Mouse (Mus musculus) mouse embryonic stem cell (cell line): ENCODE data around the gene Mkln1.

Experiments
- in situ Hi-C, 2 experiments: fragments of 300-500 bp; cut with MboI; formaldehyde crosslinking; loops; 1 replicate in 1 of 2; 3 replicates in 1 of 2; pipeline ENCODE4 v1.14.3; 2019 to 2020; ENCODE audit warnings: low sequenced_read_pairs in 2 of 2, low pct_unique_long_range_greater_than_20kb in 1 of 2, mixed read lengths in 1 of 2; ENCODE audit not compliant: unreplicated experiment in 1 of 2

Mkln1 gene

DNA sequence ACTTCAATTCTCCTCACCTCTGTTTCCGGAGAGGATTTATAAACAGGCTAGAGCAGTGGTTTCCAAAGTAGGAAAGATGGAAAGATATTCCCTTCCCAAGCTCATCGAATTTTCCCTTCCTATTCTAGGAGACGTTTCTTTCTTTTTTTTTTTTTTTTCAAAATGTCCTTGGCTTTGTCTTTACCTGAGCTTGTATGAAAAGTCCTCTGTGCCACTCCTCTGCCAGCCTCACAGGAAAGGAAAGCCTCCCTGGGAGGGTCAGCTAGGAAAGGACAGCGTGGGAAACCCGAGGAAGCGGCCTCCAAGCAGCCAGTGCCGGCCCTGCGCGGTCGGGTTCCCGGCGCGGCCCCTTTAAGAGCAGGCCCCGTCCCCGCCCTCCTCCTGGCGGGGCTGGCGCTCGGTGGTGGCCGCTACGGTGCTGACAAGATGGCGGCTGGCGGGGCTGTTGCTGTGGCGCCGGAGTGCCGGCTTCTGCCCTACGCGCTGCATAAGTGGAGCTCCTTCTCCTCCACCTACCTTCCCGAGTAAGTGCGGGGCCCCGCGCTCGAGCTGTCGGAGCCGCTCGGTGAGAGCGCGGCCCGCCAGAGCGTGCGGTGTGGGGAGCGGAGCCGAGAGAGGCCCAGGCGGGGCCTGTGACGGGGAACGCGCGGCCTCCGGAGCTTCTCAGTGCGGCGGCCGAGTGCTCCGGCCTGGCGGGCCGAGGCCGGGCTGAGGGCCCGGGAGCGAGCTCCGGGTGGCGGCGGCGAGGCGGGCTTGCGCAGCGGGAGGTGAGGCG lies at the start of gene Mkln1:
Mkln1 (plus strand) TSS at position 305 of the 775 bp plus-strand sequence.
- in situ Hi-C loops = no loop called here

DNA sequence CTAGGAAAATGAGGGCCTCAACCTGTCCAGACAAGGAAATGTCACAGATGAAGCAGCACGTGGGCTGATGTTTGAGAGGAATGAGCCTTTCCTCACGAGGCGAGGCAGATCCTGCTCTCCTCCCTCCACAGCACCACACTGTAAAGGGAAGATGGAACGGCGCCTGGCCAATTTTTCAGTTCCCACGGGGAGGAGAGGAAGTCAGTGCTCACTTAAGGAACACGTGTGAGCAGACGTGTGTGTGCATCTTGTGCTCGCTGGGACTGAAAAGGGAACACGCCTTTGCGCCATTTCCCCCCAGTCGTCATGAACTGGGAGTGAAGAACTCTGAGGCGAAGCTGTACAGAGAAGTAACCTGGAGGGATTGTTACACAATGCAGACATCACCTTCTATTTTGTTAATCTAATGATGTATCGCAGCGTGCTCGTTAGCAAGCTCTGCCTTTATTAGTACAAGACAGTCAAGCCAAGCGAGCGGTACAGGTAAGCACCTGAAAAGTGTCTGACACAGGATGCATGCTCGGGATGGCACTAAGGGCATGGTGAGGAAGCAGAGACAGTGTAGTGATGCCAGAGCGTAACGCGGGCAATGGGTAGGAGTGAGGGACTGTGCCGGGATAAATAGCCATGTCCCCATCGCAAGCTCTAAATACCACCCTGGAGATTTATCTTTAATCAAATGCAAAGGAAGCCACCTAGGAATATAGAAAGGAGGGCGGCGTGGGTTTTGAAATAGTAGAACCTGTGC lies 41.9 kb upstream of the Mkln1 start:
- in situ Hi-C loops = no loop called here

- in situ Hi-C loops = no loop called here
Measured at GRCm38 (mm10) chr6:31357286-31357685, 41.2 kb upstream of the Mkln1 start.

DNA sequence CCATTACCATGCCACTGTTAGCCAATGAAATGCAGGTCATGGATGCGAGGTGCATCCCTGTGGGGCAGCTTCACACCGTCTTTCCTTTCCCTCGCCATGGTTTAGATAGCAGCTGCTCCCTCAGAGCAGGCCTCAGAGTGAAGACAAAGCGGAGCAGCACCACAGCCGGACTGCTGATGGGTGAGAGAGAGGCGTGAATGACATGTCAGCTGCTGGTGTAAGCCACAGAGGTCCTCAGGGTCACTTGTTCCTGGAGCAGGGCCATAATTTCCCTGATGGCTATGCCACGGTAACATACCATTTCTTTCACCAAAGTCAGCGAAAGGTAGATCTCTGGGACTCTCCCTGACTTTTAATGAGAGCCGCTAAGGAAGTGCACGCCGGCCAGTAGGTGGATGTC lies 35.9 kb upstream of the Mkln1 start:
- in situ Hi-C loops = no loop called here

GRCm38 (mm10) chr6:31364399-31364798 lies 34.1 kb upstream of the Mkln1 start:
- in situ Hi-C loops = no loop called here

DNA sequence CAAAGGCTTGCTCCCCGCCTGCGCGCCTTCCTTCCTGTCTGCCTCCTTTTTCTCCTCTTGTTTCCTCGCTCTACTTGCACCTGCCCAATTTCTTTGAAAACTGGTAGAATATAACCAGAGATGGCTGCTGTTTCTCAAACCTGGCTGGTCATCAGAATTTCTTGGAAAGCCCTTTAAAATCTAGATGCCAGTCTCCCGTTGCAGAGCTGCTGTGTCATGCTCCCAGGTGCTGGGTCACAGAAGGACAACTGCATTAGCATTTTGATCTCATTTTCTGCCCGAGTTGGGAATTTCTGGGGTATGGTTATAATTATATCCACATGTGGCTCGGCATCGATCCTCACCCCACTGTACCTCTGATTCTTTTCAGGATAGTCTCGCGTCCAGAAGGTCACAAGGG lies 30.6 kb upstream of the Mkln1 start:
- in situ Hi-C loops = no loop called here

DNA sequence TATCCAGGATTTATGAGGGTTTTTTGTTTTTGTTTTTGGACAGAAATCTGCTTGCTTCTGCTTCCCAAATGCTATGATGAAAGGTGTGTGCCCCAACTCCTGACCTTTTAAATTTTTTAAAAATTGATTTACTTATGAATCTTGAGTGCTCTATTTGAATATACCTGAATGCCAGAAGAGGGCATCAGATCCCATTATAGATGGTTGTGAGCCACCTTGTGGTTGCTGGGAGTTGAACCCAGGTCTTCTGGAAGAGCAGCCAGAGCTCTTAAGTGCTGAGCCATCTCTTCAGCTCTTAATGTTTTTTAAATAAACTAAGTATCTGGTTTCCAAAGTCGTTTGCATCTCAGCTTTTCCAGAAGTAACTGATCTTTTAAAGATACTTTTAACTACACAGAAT lies 30.0 kb upstream of the Mkln1 start:
- in situ Hi-C loops = no loop called here

- in situ Hi-C loops = no loop called here
Measured at GRCm38 (mm10) chr6:31369875-31370274, 28.7 kb upstream of the Mkln1 start.

- in situ Hi-C loops = no loop called here
Measured at GRCm38 (mm10) chr6:31370550-31371061, 27.9 kb upstream of the Mkln1 start.

GRCm38 (mm10) chr6:31371140-31371539 lies 27.4 kb upstream of the Mkln1 start:
- in situ Hi-C loops = no loop called here

DNA sequence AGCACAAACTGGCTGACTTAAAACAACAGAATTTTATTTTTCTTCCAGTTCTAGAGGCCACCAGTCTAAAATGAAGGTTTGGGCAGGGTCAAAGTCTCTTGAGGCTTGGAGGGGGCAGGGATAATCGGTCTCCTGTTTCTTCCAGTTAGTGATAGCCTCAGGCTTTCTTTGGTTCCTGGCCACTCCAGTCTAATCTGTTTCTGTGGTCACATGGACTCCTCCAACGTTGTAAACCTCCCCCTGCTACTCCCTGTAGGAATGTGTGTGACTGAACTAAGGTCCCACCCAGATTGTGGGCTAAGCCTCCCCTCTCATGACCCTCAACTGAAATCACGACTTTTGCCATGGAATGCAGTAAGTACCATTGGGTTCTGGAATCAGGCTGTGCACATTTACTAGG lies 25.9 kb upstream of the Mkln1 start:
- in situ Hi-C loops = no loop called here

DNA sequence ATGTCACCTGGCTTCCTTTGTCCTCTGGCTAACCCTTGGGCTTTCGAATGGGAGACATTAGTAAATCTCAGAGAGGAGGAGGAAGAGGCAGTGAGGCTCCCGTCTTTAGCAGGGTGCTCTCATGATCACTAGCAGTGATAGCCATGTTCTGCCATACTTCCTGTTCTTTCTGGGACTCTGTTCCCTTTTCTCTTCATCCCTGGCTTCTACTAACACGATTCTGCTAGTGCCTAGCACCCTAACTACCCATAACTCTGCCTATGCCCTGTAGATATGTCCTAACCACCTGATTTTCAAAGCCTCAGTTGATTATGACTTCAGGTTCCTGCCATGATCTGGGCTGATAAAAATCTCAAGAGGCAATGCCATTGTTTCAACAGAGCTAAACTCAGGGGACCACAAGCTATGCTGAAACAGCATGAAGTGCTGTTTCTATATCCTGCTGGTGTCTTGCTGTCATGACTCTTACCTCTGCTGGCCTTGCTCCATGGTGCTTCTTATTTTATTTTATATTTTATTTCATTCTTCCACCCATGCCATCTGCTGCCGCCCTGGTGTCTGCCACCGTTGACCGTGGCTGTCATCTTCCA lies 25.4 kb upstream of the Mkln1 start:
- in situ Hi-C loops = no loop called here

GRCm38 (mm10) chr6:31382989-31383388 lies 15.5 kb upstream of the Mkln1 start:
- in situ Hi-C loops = no loop called here

GRCm38 (mm10) chr6:31384794-31385193 lies 13.7 kb upstream of the Mkln1 start:
- in situ Hi-C loops = no loop called here

DNA sequence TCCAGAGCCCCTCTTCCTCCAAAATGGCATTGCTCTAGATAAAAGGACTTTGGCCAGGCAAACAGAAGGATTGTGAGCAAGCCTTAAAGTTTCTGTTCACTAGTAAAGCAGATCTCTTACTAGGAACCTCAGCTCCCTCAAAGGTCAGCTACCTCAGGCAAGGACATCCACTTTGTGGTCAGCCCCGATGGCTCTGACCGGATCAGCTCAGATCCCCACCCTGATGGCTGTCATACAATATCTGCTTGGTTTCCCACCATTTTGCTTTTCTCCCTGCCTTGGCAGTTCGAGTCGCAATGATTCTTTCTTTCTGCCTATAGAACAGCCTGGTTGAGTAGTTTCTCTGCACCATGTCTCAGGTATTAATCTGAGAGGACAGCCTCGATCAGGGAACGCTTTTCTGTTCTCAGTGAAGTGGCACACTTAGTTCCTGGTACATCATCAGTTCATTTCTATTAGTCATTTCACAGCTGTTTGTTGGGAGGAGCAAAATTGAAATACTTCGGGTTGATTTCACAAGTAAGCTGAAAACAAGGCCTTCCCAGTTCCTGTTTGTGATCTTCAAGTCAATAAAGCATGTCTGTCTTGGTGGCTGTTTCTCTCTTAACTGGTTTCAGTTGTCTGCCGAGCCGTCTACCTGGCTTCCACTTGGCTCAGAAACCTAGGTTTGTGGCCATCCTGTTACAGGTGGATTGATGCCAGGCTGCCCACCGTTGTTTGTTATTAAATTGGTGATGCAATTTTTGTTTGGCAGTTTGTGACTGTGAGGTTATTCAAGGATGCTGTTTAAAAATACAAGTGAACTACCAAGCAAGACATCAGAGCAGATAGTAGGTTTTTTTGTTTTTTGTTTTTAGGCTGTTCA lies 13.0 kb upstream of the Mkln1 start:
- in situ Hi-C loops = no loop called here

DNA sequence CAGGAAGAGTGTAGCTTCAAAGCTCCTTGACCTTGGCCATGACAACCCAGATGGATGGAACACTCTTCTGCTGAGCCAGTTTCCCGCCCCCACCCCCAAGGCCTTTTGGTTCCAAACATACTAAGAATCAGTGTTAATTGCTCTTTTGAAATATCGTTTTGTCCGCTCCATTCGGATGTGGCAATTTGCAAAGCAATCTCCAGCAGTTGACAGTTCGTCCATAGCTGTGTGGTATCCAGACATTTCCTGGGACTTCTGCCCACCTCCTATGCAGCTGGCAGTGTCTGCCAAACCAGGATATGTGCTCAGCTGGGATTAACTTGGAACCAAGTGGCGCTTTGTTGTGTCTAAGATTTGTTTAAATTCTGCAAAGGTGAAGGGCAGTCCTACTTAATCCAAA lies 8.8 kb upstream of the Mkln1 start:
- in situ Hi-C loops = no loop called here

DNA sequence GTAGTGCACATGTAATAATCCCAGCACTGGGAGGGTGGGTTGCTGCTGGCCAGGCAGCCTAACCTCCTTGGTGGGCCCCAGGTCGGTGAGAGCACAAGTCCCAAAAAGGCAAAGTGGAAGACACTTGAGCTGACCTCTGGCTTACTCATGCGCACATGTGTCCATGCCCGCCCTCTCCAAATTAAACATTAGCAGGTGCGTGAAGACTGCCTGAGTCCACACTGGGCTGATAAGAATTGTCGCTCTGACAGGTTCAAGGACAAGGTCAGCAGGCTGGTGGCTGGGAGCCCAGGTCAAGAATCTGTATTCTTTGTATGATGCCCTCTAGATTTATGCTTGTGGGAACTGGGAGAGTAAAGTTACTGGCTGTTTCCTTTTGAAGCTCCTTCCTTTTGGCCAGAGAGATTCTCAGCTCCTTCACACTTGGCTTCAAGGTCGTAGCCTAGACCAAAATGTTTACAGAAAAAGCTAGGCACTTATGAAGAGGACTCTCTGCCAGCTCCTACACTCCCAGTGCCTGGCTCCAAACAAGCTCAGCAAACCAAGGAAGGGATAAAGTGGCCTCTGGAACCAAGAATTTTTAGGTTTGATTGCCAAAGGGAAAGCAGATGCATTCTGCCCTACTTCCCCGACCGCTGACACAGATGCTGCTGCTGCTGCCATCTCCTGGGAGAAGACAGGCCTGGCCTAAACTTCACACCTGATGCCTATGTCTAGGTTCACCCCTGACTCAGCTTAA lies 8.1 kb upstream of the Mkln1 start:
- in situ Hi-C loops = no loop called here

GRCm38 (mm10) chr6:31392871-31393270 lies 5.7 kb upstream of the Mkln1 start:
- in situ Hi-C loops = no loop called here
